Mouse (Mus musculus) neural tube, embryonic 12.5 days (tissue): ENCODE data around the gene Eno3. TPM values are rescaled to one million over a fixed set of nuclear protein-coding genes. Genes with fewer than 3 reads are reported as not detected.

Experiments
- microRNA-seq: library from miRNA; unstranded; fragments of <30 nt; microRNA quantifications from one replicate; pipeline ENCODE4, GENCODE M21; 2017
- polyA plus RNA-seq: library from polyadenylated mRNA; unstranded; fragments of >200 nt; fragmentation: Nextera tagmentation; extraction: Ambion mirVana; gene quantifications from 2 replicates; pipeline ENCODE4 v1.2.1, GENCODE M21; 2016

Gene Eno3
- polyA plus RNA-seq, 1 experiment from 2014 or later: 19.3 TPM

Small RNAs within 50 kb of the gene (microRNA-seq; reads per million reads assigned to microRNA genes)
- not detected for gene Mir6925

Other genes starting within 250 kb of the Eno3 start
- gene Pelp1, start 247.2 kb upstream of the Eno3 start, polyA plus RNA-seq: 37.6 and 38.2 TPM in 2 replicates
- 36.0 and 36.4 TPM in 2 replicates for gene Arrb2, start 224.6 kb upstream of the Eno3 start, polyA plus RNA-seq
- 35.8 and 38.8 TPM in 2 replicates for gene Med11, start 205.3 kb upstream of the Eno3 start, polyA plus RNA-seq
- 0.34 and 0.63 TPM in 2 replicates for gene Zmynd15, start 197.8 kb upstream of the Eno3 start, polyA plus RNA-seq
- 3.5 and 3.9 TPM in 2 replicates for gene Cxcl16, start 197.2 kb upstream of the Eno3 start, polyA plus RNA-seq
- gene Tm4sf5, start 152.0 kb upstream of the Eno3 start, polyA plus RNA-seq: not detected in 2 replicates
- gene Vmo1, start 142.6 kb upstream of the Eno3 start, polyA plus RNA-seq: not detected in 2 replicates
- gene Gltpd2, start 138.0 kb upstream of the Eno3 start, polyA plus RNA-seq: 0.22 and 0.42 TPM in 2 replicates
- 779 and 832 TPM in 2 replicates for gene Psmb6, start 131.8 kb upstream of the Eno3 start, polyA plus RNA-seq
- not detected in 2 replicates for gene Gm40193, start 124.3 kb upstream of the Eno3 start, polyA plus RNA-seq
- gene Pld2, start 117.1 kb upstream of the Eno3 start, polyA plus RNA-seq: 4.7 and 5.8 TPM in 2 replicates
- gene Mink1, start 94.3 kb upstream of the Eno3 start, polyA plus RNA-seq: 15.8 and 16.6 TPM in 2 replicates
- not detected in 2 replicates for gene 4930544D05Rik, start 41.4 kb upstream of the Eno3 start, polyA plus RNA-seq
- gene Chrne, start 38.0 kb upstream of the Eno3 start, polyA plus RNA-seq: not detected in 2 replicates
- 0.26 and 0.49 TPM in 2 replicates for gene Gp1ba, start 18.1 kb upstream of the Eno3 start, polyA plus RNA-seq
- gene Rnf167, start 10.0 kb upstream of the Eno3 start, polyA plus RNA-seq: 91.0 and 101 TPM in 2 replicates
- gene Slc25a11, start 9.7 kb upstream of the Eno3 start, polyA plus RNA-seq: 152 TPM in 2 replicates
- gene Pfn1, start 2.6 kb upstream of the Eno3 start, polyA plus RNA-seq: 1,155 and 1,157 TPM in 2 replicates
- 154 and 158 TPM in 2 replicates for gene Spag7, start 12.2 kb downstream of the Eno3 start, polyA plus RNA-seq
- gene Camta2, start 30.9 kb downstream of the Eno3 start, polyA plus RNA-seq: 15.2 and 16.7 TPM in 2 replicates
- gene Inca1, start 43.0 kb downstream of the Eno3 start, polyA plus RNA-seq: 0.71 and 0.86 TPM in 2 replicates
- 2.3 and 2.8 TPM in 2 replicates for gene Kif1c, start 43.3 kb downstream of the Eno3 start, polyA plus RNA-seq
- gene Zfp3, start 107.0 kb downstream of the Eno3 start, polyA plus RNA-seq: 10.9 and 12.4 TPM in 2 replicates
- gene Scimp, start 155.4 kb downstream of the Eno3 start, polyA plus RNA-seq: not detected in 2 replicates
- 58.7 and 62.1 TPM in 2 replicates for gene Rabep1, start 187.6 kb downstream of the Eno3 start, polyA plus RNA-seq